Mouse (Mus musculus) midbrain, embryonic 15.5 days (tissue): ENCODE results near the gene Rtl8c. TPM values are rescaled to one million over a fixed set of nuclear protein-coding genes. Genes with fewer than 3 reads are reported as not detected.
"Not testable (repeated sequence)": the region's sequence is repeated elsewhere in the genome, so short reads cannot be mapped to it uniquely, and the experiment has no call there.

ENCODE experiments used
- ATAC-seq: fragments of 200-750 bp; cut with Nextera tagmentation; replicated peaks from 2 replicates; pipeline ENCODE4 v1.8.0; 2017; ENCODE audit warnings: moderate TSS enrichment
- H3K27ac ChIP-seq: fragments of 300-500 bp; sonication (generic); 2 replicates; pipeline ENCODE4 v1.5.1; 2015; ENCODE audit warnings: mild to moderate bottlenecking, inconsistent platforms
- H3K27me3 ChIP-seq: fragments of 300-500 bp; sonication (generic); replicated peaks from 2 replicates; pipeline ENCODE4 v1.6.1; 2015; ENCODE audit warnings: inconsistent platforms
- H3K36me3 ChIP-seq: fragments of 300-500 bp; sonication (generic); replicated peaks from 2 replicates; pipeline ENCODE4 v1.6.1; 2015; ENCODE audit warnings: inconsistent platforms
- H3K4me1 ChIP-seq: fragments of 300-500 bp; sonication (generic); 2 replicates; pipeline ENCODE4 v1.6.1; 2015; ENCODE audit warnings: inconsistent platforms
- H3K4me2 ChIP-seq: fragments of 300-500 bp; sonication (generic); 2 replicates; pipeline ENCODE4 v1.6.1; 2015; ENCODE audit warnings: inconsistent platforms, mild to moderate bottlenecking, moderate library complexity
- H3K4me3 ChIP-seq: fragments of 300-500 bp; sonication (generic); 2 replicates; pipeline ENCODE4 v1.5.1; 2015; ENCODE audit warnings: mild to moderate bottlenecking, inconsistent platforms
- H3K9ac ChIP-seq: fragments of 300-500 bp; sonication (generic); 2 replicates; pipeline ENCODE4 v1.6.1; 2015; ENCODE audit warnings: mild to moderate bottlenecking, inconsistent platforms
- H3K9me3 ChIP-seq: fragments of 300-500 bp; sonication (generic); 2 replicates; pipeline ENCODE4 v1.6.1; 2016; ENCODE audit warnings: inconsistent platforms
- WGBS: fragments of 180-500 bp; shearing (Covaris S2); methylation state at CpG from one replicate; pipeline ENCODE4 v1.1.7; 2015; ENCODE audit warnings: mixed read lengths; 5-methylcytosine and 5-hydroxymethylcytosine counted together
- polyA plus RNA-seq: library from polyadenylated mRNA; unstranded; fragments of >200 nt; fragmentation: Nextera tagmentation; extraction: Ambion mirVana; gene quantifications from 2 replicates; pipeline ENCODE4 v1.2.1, GENCODE M21; 2015

The Rtl8c gene
- polyA plus RNA-seq, 1 experiment from 2014 or later: 221 TPM

DNA sequence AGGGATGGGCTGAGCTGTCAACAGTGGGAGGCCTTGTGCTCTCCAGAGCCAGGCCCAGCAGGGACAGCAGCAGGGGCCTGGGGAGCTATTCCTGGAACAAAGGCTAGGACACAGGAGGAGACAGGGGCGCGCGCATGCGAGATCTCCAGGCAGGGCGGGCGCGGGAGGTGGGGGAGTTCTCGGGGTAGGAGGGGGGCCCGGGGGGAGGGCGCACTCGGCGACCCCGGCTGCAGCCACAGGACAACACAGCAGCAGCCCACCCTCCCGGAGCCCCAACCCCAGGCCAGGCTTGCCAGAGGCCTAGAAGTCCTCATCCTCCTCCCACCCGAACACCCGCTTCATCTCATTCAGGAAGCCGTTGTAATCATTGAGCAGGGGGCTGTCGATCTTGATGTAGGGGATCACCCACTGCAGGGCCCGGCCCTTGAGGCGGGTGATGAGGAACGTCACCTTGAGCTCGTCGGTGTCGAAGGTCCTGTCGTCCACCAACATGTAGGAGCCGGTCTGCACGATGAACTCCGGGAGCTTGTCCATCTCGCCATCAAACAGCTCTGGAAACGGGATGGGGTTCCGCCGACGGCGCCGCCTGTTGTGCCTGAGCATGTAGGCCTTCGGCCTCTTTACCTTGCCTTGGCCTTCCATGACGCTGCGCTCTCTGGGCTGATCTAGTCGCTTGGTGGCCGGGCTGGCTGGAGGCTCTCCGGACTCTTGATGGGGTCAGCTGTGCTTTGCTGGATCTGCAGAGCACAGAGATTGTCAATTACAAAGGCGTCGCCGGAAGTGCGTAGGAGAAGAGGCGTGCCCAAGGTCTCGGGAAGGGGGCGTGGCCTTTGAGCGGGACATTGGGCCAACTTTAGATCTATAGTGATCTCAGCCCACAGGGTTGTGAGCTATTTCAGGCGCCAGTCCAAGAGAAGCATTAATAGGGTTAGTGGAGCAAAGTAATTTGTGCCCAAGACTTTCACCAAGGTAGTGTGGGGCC, 35.4 kb downstream of the Rtl8c start, which contains the start of gene Rtl8a:
TSS of gene Rtl8a (minus strand) at position 703 of the 982 bp plus-strand sequence.
- not testable (repeated sequence) for H3K4me1 ChIP-seq, H3K9ac ChIP-seq, H3K36me3 ChIP-seq, H3K27me3 ChIP-seq, H3K9me3 ChIP-seq
- peak within 1 kb of the TSS; percentile 34 for H3K4me3 ChIP-seq
- peak; percentile 96 for ATAC-seq
- H3K27ac ChIP-seq: peak within 1 kb of the TSS; percentile 70
- H3K4me2 ChIP-seq: peak within 1 kb of the TSS; percentile 46
- 25% methylated on average over 12 of the region's 50 CpGs for WGBS

DNA sequence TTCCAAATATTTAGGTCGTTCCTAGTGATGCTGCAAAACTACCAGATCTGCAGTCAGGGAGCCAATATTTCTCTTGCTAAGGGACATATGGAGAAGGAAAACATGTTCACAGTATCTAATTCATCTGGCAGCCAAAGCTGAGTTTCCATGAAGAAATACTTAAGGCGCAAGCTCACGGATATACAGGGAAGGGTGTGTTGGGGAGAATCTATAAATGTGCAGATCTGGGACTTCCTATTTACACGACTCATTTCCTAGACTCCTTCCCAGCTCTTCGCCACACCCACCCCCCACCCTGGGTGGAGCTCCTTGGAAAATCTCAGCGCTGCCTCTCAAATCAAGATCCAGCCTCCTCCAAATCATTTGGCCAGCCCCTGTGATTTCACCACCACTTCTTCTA, 38.1 kb downstream of the Rtl8c start:
- no peaks in the 10 kb centered on the region for H3K4me1 ChIP-seq
- WGBS: 83% methylated on average over 6 of the region's 6 CpGs
- no peak for ATAC-seq
- H3K9me3 ChIP-seq: no peaks in the 10 kb centered on the region
- no peak overlapping the region for H3K4me3 ChIP-seq
- H3K27ac ChIP-seq: no peak overlapping the region
- H3K27me3 ChIP-seq: no peaks in the 10 kb centered on the region
- H3K4me2 ChIP-seq: no peak overlapping the region
- H3K36me3 ChIP-seq: no peaks in the 10 kb centered on the region
- no peak overlapping the region for H3K9ac ChIP-seq

DNA sequence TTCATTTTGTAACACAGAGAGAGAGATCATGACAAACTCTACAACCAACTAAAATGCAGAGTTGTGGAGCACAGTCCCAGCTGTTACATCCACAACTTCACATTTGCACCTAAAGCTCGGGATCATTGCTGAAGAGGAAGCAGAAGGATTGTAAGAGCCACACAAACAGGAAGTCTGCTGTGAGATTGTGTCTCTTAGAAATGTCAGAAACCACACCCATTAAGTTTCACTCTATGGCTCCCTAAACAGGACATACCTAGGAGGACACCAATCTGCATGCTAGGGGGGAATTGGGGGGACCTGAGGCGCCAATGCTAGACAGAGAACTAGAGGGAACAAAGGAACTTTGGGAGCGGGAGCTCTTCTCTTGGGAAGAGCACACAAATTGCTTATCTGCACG, 45.1 kb downstream of the Rtl8c start:
- H3K4me2 ChIP-seq, H3K9ac ChIP-seq, H3K4me3 ChIP-seq, H3K27ac ChIP-seq, H3K27me3 ChIP-seq, ATAC-seq, H3K36me3 ChIP-seq, H3K4me1 ChIP-seq, H3K9me3 ChIP-seq: not testable (repeated sequence)
- WGBS: 68% methylated on average over 4 of the region's 4 CpGs

Other genes starting within 250 kb of the Rtl8c start
- gene Mospd1, start 237.5 kb upstream of the Rtl8c start, polyA plus RNA-seq: 44.4 and 46.6 TPM in 2 replicates
- not detected in 2 replicates for gene Etd, start 173.1 kb upstream of the Rtl8c start, polyA plus RNA-seq
- 0.70 TPM in 1 of 2 replicates, not detected in the other for gene Gm14597, start 947 bp downstream of the Rtl8c start, polyA plus RNA-seq
- gene Rtl8a, start 35.6 kb downstream of the Rtl8c start, polyA plus RNA-seq: 231 and 240 TPM in 2 replicates
- 192 and 194 TPM in 2 replicates for gene Rtl8b, start 62.4 kb downstream of the Rtl8c start, polyA plus RNA-seq
- gene 4930502E18Rik, start 116.8 kb downstream of the Rtl8c start, polyA plus RNA-seq: 0.23 and 0.32 TPM in 2 replicates
- gene 1700013H16Rik, start 149.8 kb downstream of the Rtl8c start, polyA plus RNA-seq: 0.14 TPM in 1 of 2 replicates, not detected in the other
- gene Zfp36l3, start 168.4 kb downstream of the Rtl8c start, polyA plus RNA-seq: not detected in 2 replicates
- 1.8 and 1.9 TPM in 2 replicates for gene Xlr, start 189.7 kb downstream of the Rtl8c start, polyA plus RNA-seq